Mouse (Mus musculus): ENCODE results near the gene Chpf2. TPM values are rescaled to one million over a fixed set of nuclear protein-coding genes. Genes with fewer than 3 reads are reported as not detected.
"Not testable (repeated sequence)": the region's sequence is repeated elsewhere in the genome, so short reads cannot be mapped to it uniquely, and the experiment has no call there.

Gene Chpf2
- 1 to 10 TPM; 7.8 to 9.7 TPM for total RNA-seq (2021)

DNA sequence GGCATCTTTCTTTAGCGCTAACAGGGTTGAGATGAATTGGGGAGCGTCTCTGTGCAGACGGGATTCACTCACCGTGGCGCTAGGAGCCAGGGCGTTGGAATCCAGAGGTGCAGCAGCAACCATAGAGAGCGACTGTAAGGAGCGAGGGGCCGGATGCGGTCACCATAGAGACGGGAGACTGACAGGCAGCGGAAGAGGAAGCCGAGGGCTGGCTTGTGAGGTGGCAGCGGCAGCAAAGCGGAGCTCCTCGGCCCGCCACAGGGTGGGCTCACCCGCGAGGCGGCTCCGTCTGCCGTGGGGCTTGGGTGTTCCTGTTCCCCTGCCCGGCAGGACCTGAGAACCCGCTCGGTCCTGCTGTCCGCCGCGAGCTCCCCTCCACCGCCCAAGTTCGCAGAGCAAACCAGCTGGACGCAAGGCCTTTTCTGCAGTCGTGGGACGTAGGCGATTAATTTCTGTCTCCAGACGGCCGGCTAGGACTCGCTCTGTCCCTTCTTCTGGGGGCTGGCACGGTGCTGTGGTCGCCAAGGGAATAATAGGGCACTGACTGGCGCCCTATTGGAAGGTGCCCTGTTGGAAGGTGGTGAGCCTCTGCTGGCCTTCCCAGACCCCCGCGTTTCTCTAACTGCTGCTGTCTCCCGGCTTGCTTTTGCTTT is at the start of gene Chpf2:
Gene Chpf2 (plus strand): TSS at position 195 of the 653 bp plus-strand sequence.
- intact Hi-C loops (cut with DNase I): no loop called here
- DNase-seq (ENCODE audit: low spot score): peak; percentile 64

GRCm38 (mm10) chr5:24537618-24538017 is 48.9 kb upstream of the Chpf2 start:
- intact Hi-C loops (cut with DNase I): no loop called here

GRCm38 (mm10) chr5:24539571-24540296 is 46.8 kb upstream of the Chpf2 start:
- intact Hi-C loops (cut with DNase I): no loop called here
- DNase-seq (ENCODE audit: low spot score): no peak

More at GRCm38 (mm10) chr5:24537618-24538017, 48.9 kb upstream of the Chpf2 start:
- DNase-seq (ENCODE audit: low spot score): no peak

DNA sequence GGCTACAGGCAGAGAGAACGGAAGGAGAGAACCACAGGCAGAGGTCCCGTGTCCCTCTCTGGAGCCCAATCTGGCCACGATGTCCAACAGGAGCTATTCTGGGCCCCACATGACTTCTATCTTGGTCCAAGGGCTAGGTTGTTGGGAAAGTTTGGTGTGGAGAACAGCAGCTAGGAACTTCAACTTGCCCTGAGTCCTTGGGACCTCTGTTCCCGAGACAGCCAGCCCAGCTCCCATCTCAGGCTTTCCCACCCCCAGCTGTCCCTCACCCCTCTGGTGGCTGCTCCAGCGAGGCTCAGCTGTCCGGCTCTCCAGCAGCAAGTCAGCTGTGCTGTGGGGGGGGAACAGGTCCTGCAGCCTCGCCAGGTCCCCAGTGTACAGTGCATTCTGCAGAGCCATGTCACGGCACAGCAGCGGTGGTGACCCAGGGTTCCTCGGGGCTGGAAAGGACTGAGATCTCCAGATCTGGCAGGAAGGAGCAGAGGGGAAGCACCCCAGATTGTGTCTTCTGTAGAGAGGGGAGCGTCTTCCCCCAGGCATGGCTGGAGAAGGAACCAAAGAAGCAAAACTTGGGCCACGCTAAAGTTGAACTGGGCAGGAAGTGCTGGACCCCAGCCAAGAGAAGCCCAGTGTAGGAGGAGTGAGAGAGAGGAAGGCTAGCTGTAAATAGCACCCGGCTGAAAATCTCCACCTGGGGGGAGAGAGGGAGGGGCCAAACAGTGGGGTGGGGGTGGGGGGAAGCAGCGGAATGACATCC is 46.0 kb upstream of the Chpf2 start, which contains the start of gene Asb10:
Gene Asb10 (minus strand): TSS at position 592 of the 757 bp plus-strand sequence.
- intact Hi-C loops (cut with DNase I): no loop called here

GRCm38 (mm10) chr5:24541144-24541569 is 45.4 kb upstream of the Chpf2 start:
- no peak for DNase-seq (ENCODE audit: low spot score)
- intact Hi-C loops (cut with DNase I): no loop called here

More for the DNA sequence above, 46.0 kb upstream of the Chpf2 start, which contains the start of gene Asb10:
- peak; percentile 55 for DNase-seq (ENCODE audit: low spot score)

DNA sequence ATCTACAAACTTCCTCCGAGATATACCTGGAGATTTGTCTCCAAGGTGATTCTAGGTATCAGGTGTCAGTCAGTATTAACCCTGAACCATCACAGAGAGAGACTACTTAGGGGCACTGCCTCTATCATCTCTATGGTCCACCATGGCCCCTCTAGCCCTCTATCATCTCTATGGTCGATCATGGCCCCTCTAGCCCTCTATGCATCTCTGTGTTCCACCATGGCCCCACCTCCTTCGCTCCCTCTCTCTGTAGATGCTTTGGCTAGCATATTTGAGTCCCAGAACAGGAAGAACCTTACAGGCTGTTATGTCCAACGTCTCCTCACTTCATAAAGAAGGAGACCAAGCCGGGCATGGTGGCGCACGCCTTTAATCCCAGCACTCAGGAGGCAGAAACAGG is 43.9 kb upstream of the Chpf2 start:
- DNase-seq (ENCODE audit: low spot score): no peak
- intact Hi-C loops (cut with DNase I): no loop called here

GRCm38 (mm10) chr5:24550598-24551316 is 35.8 kb upstream of the Chpf2 start:
- intact Hi-C loops (cut with DNase I): no loop called here
- no peak for DNase-seq (ENCODE audit: low spot score)

DNA sequence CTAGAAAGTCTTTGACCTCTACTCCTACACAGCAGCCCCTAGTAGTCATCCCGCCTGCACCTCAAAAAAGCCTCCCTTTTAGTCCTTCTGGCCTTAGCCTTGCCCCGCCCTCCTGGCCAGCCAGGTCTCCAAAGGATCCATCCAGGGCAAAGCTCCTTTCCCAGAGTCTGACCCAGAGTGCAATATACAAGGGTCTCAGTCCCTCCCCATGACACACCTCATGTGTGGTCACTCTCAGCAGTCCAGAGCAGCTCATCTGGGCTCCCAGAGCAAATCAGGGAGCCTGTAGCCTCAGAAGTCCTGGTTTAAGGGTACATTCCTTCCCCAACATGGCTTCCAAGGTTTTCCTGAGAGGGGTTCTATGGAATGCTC is 35.2 kb upstream of the Chpf2 start:
- no peak for DNase-seq (ENCODE audit: low spot score)
- intact Hi-C loops (cut with DNase I): no loop called here

- DNase-seq (ENCODE audit: low spot score): no peak
- intact Hi-C loops (cut with DNase I): no loop called here
Observed at GRCm38 (mm10) chr5:24553621-24554244, 32.8 kb upstream of the Chpf2 start.

GRCm38 (mm10) chr5:24555335-24555734 is 31.2 kb upstream of the Chpf2 start:
- DNase-seq (ENCODE audit: low spot score); intact Hi-C loops (cut with DNase I): not testable (repeated sequence)

- intact Hi-C loops (cut with DNase I): no loop called here
- no peak for DNase-seq (ENCODE audit: low spot score)
Observed at GRCm38 (mm10) chr5:24556709-24557108, 29.8 kb upstream of the Chpf2 start, which contains the start of gene 4931409K22Rik. Gene 4931409K22Rik, minus strand, starts transcription at chr5:24556809.

DNA sequence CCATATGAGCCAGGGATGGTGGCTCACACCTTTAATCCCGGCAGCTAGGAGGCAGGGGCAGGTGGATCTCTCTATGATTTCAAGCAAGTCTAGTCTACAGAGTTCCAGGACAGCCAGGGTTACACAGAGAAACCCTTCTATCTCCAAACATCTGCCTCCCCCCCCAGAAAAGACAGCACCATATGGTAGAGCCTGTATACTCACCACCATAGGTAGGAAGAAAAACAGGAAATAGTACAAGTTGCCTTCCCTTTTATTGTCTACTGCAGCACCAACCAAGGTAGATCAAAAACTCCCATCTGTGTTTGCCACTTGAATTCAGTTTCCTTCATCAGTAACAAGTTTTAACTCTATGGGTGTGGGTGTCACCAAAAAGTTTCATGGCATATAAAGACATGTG is 10.6 kb upstream of the Chpf2 start:
- DNase-seq (ENCODE audit: low spot score): no peak
- intact Hi-C loops (cut with DNase I): loop anchor here (5.0 kb wide), 2 partner anchors 44 to 124 kb away; partner anchors contain the start of gene Agap3

DNA sequence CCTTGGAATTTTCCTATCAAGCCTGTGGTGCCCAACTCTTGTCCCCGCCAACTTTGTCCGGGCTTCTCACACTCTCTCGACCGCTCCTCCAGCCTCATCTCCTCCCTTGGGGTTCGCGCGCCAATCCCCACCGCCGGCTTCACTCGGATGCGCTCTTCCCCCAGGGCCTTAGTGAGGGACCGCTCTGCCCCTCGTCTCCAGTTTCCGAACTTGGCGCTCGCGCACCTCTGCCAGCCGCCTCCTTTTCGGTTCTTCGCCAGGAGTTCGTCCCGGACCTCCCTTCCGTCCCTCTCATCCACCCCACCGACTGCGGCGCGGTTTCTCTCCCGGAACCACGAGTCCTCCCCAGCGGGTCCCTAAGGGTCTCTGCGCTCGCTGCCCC is 9.7 kb upstream of the Chpf2 start:
- no peak for DNase-seq (ENCODE audit: low spot score)
- intact Hi-C loops (cut with DNase I): loop anchor here (5.0 kb wide), 2 partner anchors 44 to 124 kb away; partner anchors contain the start of gene Agap3

GRCm38 (mm10) chr5:24577183-24577929 is 9.2 kb upstream of the Chpf2 start, which contains the start of gene Abcf2:
Gene Abcf2, minus strand, starts transcription at chr5:24577467.
- intact Hi-C loops (cut with DNase I): loop anchor here (5.0 kb wide), 2 partner anchors 45 to 125 kb away; partner anchors contain the start of gene Agap3
- peak; percentile 100 for DNase-seq (ENCODE audit: low spot score)

GRCm38 (mm10) chr5:24578109-24578963 is 8.2 kb upstream of the Chpf2 start:
- intact Hi-C loops (cut with DNase I): loop anchor here (5.0 kb wide), 2 partner anchors 46 to 126 kb away; partner anchors contain the start of gene Agap3
- no peak for DNase-seq (ENCODE audit: low spot score)

GRCm38 (mm10) chr5:24586106-24586505 is 435 bp upstream of the Chpf2 start:
- intact Hi-C loops (cut with DNase I): no loop called here

DNA sequence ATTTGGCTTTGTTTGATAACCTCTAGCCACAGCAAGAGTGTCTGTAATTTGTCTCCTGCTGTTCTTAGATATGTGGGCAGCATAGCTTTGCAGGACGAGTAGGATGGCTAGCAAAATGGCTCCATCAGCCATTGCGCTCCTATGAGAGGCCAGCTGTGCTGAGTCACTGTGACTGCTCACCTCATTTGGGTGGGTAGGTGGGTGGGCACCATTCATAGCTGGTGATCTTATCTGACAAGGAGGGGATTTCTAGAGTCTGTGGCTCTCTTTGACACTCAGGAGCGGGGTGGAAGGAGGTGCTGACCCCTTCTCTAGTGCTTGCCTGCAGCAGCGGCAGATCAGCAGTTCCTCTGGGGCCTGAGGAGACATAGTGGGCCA is 648 bp downstream of the Chpf2 start:
- no peak for DNase-seq (ENCODE audit: low spot score)
- intact Hi-C loops (cut with DNase I): no loop called here

More at GRCm38 (mm10) chr5:24586106-24586505, 435 bp upstream of the Chpf2 start:
- DNase-seq (ENCODE audit: low spot score): no peak
